Mouse (Mus musculus): ENCODE measurements around the gene Arrb1. TPM values are rescaled to one million over a fixed set of nuclear protein-coding genes. Genes with fewer than 3 reads are reported as not detected.

Gene Arrb1
- polyA plus RNA-seq, 1 experiment from 2014 or later = 3.3 TPM

DNA sequence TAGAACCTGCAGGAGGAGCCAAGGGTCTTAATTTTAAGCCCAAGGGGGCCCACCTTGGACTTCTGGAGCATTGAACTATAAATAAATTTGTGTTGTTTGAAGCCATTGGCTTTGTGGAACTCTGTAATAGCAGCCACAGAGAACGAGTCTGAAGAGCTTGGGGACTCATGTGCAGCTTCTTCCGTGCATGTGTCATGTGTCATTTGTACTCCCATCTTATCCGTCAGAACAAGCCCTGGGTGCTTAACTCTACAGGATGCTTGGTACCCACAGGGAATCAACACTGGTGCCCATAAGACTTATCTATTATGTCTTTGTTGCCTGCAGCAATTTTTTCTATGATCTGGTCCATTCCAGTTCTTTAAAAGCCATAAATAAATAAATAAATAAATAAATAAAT is 43.0 kb downstream of the Arrb1 start:
- DNase-seq (ENCODE audit: low spot score) (no peak), ATAC-seq (ENCODE audit: insufficient number of reproducible peaks, low FRiP score, low TSS enrichment, low read depth) (no peak)
- Histone ChIP-seq H3K4me2 (ENCODE audit: low read depth, severe bottlenecking) (no peak overlapping the region), H3K4me1 (ENCODE audit: control insufficient read depth, insufficient read depth, low read length) (0 out of 2 replicates have a peak, but pooled peaks cover 3% of the 10 kb centered on the region), H3K9me3 (ENCODE audit: control insufficient read depth, low read length) (no peaks in the 10 kb centered on the region), H3K36me3 (ENCODE audit: control insufficient read depth, insufficient read depth, low read length) (no peaks in the 10 kb centered on the region), H3K4me3 (ENCODE audit: low read depth, low read length) (no peak overlapping the region), H3K9ac (ENCODE audit: low read length) (no peak overlapping the region), H3K27ac (replicated peaks; ENCODE audit: low read depth, low read length) (no peak overlapping the region), H3K27me3 (ENCODE audit: control insufficient read depth, insufficient read depth, low read length) (no peaks in the 10 kb centered on the region)
- 88% methylated on average over 3 of the region's 3 CpGs for WGBS

DNA sequence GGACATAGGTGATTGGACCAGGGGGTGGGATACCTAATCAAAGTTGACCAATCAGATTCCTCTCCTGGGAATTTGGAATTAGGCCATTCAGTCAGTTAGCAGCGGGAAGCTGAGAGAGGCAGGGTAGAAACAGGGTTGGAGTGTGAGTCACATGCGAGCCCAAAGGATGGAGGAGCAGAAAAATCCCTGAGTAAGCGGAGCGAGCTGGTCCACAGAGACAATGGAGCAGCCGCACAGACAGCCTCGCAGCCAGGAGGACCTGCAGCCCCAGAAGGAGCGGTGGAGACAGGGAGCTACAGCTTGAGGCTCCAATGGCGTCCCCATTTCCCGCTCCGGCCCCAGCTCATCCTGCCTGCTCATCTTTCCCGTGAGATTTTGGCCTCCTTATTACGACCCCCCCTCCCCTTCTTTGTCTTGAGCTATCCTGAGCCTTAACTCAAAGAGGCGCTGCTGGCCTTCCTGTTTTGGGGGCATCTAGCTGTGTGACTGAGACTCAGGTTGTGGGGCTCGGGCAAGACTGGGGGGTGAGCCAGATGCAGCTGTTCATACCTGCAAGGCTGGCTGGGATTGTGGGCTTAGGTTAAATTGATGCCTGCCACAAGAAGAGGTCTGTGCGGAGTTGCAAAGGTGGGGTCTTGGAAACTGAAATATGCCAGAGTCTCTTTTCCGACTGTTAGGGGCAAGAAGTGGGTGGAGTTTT is 44.4 kb downstream of the Arrb1 start:
- Histone ChIP-seq H3K4me1 (ENCODE audit: control insufficient read depth, insufficient read depth, low read length) (0 out of 2 replicates have a peak, but pooled peaks cover 3% of the 10 kb centered on the region), H3K4me2 (ENCODE audit: low read depth, severe bottlenecking) (peak overlapping the region; percentile 29; the same call in 1 of the 2 replicates), H3K9ac (ENCODE audit: low read length) (no peak overlapping the region), H3K27me3 (ENCODE audit: control insufficient read depth, insufficient read depth, low read length) (no peaks in the 10 kb centered on the region), H3K27ac (replicated peaks; ENCODE audit: low read depth, low read length) (no peak overlapping the region), H3K9me3 (ENCODE audit: control insufficient read depth, low read length) (no peaks in the 10 kb centered on the region), H3K4me3 (ENCODE audit: low read depth, low read length) (no peak overlapping the region), H3K36me3 (ENCODE audit: control insufficient read depth, insufficient read depth, low read length) (no peaks in the 10 kb centered on the region)
- 7% methylated on average over 16 of the region's 16 CpGs for WGBS
- DNase-seq (ENCODE audit: low spot score) = no peak
- ATAC-seq (ENCODE audit: insufficient number of reproducible peaks, low FRiP score, low TSS enrichment, low read depth) = no peak

DNA sequence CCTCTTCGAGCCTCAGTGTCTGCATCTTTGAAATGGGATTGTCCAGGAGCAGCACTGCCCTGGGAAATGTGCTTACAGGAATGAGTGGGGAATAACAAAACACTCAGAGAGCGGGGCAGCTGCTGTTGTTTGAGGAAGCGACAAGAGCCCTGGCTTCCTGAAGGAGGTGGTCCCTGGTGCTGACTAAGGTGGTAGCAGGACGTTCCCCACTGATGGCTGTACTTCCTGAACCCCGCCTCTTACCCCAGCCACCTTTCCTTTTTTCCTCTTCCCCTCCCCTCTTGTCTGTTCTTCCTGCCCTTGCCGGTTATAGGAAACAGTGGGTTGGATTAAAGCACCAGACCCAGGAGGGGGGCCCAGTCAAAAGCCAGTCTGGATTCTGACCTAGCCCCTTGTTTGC is 45.0 kb downstream of the Arrb1 start:
- H3K9ac ChIP-seq (ENCODE audit: low read length) = no peak overlapping the region
- DNase-seq (ENCODE audit: low spot score) (no peak), ATAC-seq (ENCODE audit: insufficient number of reproducible peaks, low FRiP score, low TSS enrichment, low read depth) (no peak)
- no peak overlapping the region for H3K4me2 ChIP-seq (ENCODE audit: low read depth, severe bottlenecking)
- H3K4me1 ChIP-seq (ENCODE audit: control insufficient read depth, insufficient read depth, low read length) = 0 out of 2 replicates have a peak, but pooled peaks cover 3% of the 10 kb centered on the region
- no peak overlapping the region for H3K27ac ChIP-seq (replicated peaks; ENCODE audit: low read depth, low read length)
- H3K27me3 ChIP-seq (ENCODE audit: control insufficient read depth, insufficient read depth, low read length) = no peaks in the 10 kb centered on the region
- no peaks in the 10 kb centered on the region for H3K9me3 ChIP-seq (ENCODE audit: control insufficient read depth, low read length)
- no peaks in the 10 kb centered on the region for H3K36me3 ChIP-seq (ENCODE audit: control insufficient read depth, insufficient read depth, low read length)
- H3K4me3 ChIP-seq (ENCODE audit: low read depth, low read length) = no peak overlapping the region
- WGBS = 28% methylated on average over 6 of the region's 6 CpGs

DNA sequence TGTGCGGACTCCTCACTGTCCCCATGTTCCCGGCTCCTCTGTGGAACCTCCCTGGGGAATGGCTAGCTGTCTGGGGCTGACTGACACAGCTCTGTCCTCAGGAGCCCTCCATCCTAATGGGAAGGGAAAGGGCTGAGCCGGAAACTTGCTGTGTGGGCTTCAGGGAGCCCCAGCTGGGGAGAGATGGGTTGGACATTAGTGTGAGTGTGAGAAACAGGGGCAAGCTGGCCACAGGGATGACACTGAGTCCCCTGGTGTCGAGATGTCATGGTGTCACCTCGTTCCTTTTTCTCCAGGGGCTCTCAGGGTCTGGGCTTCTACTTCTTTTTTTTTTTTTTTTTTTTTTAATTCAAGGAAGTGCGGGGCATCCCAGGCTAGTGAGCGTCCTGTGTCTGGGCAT is 47.0 kb downstream of the Arrb1 start:
- DNase-seq (ENCODE audit: low spot score) = no peak
- H3K9me3 ChIP-seq (ENCODE audit: control insufficient read depth, low read length) = no peaks in the 10 kb centered on the region
- H3K4me2 ChIP-seq (ENCODE audit: low read depth, severe bottlenecking) = no peak overlapping the region
- 80% methylated on average over 7 of the region's 7 CpGs for WGBS
- H3K4me3 ChIP-seq (ENCODE audit: low read depth, low read length) = no peak overlapping the region
- H3K36me3 ChIP-seq (ENCODE audit: control insufficient read depth, insufficient read depth, low read length) = no peaks in the 10 kb centered on the region
- no peaks in the 10 kb centered on the region for H3K27me3 ChIP-seq (ENCODE audit: control insufficient read depth, insufficient read depth, low read length)
- H3K27ac ChIP-seq (replicated peaks; ENCODE audit: low read depth, low read length) = no peak overlapping the region
- 0 out of 2 replicates have a peak, but pooled peaks cover 3% of the 10 kb centered on the region for H3K4me1 ChIP-seq (ENCODE audit: control insufficient read depth, insufficient read depth, low read length)
- H3K9ac ChIP-seq (ENCODE audit: low read length) = no peak overlapping the region
- ATAC-seq (ENCODE audit: insufficient number of reproducible peaks, low FRiP score, low TSS enrichment, low read depth) = no peak

DNA sequence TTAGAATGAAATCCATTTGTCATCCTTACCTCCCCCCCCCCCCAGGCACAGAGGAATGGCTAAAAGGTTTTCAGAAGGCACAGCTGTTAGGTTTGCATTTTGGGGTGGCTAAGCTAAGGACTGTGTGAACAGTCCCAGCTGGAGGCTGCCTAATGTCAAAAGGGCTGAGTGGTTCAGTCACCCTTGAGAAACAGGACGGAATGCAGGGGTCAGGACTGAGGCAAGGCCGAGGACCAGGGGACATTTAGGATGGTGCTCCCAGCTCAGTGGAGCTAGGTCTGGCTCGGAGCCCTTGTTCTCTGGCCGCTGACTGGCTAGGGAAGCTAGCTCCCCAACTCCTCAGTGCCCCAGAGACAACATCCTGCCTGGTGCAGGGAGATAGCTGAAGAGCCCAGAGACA is 47.6 kb downstream of the Arrb1 start:
- DNase-seq (ENCODE audit: low spot score) (no peak), ATAC-seq (ENCODE audit: insufficient number of reproducible peaks, low FRiP score, low TSS enrichment, low read depth) (no peak)
- Histone ChIP-seq H3K27me3 (ENCODE audit: control insufficient read depth, insufficient read depth, low read length) (no peaks in the 10 kb centered on the region), H3K4me3 (ENCODE audit: low read depth, low read length) (no peak overlapping the region), H3K27ac (replicated peaks; ENCODE audit: low read depth, low read length) (no peak overlapping the region), H3K9me3 (ENCODE audit: control insufficient read depth, low read length) (no peaks in the 10 kb centered on the region), H3K4me1 (ENCODE audit: control insufficient read depth, insufficient read depth, low read length) (0 out of 2 replicates have a peak, but pooled peaks cover 3% of the 10 kb centered on the region), H3K9ac (ENCODE audit: low read length) (no peak overlapping the region), H3K36me3 (ENCODE audit: control insufficient read depth, insufficient read depth, low read length) (no peaks in the 10 kb centered on the region), H3K4me2 (ENCODE audit: low read depth, severe bottlenecking) (no peak overlapping the region)
- 65% methylated on average over 3 of the region's 4 CpGs for WGBS

GRCm38 (mm10) chr7:99583625-99584024 is 48.4 kb downstream of the Arrb1 start:
- ATAC-seq (ENCODE audit: insufficient number of reproducible peaks, low FRiP score, low TSS enrichment, low read depth) (no peak), DNase-seq (ENCODE audit: low spot score) (no peak)
- Histone ChIP-seq H3K36me3 (ENCODE audit: control insufficient read depth, insufficient read depth, low read length) (no peaks in the 10 kb centered on the region), H3K27ac (replicated peaks; ENCODE audit: low read depth, low read length) (no peak overlapping the region), H3K4me2 (ENCODE audit: low read depth, severe bottlenecking) (no peak overlapping the region), H3K4me1 (ENCODE audit: control insufficient read depth, insufficient read depth, low read length) (0 out of 2 replicates have a peak, but pooled peaks cover 3% of the 10 kb centered on the region), H3K27me3 (ENCODE audit: control insufficient read depth, insufficient read depth, low read length) (no peaks in the 10 kb centered on the region), H3K9ac (ENCODE audit: low read length) (no peak overlapping the region), H3K9me3 (ENCODE audit: control insufficient read depth, low read length) (no peaks in the 10 kb centered on the region), H3K4me3 (ENCODE audit: low read depth, low read length) (no peak overlapping the region)
- WGBS = 85% methylated on average over 5 of the region's 5 CpGs

GRCm38 (mm10) chr7:99585976-99586375 is 50.7 kb downstream of the Arrb1 start:
- Histone ChIP-seq H3K4me3 (ENCODE audit: low read depth, low read length) (no peak overlapping the region), H3K9me3 (ENCODE audit: control insufficient read depth, low read length) (no peaks in the 10 kb centered on the region), H3K27me3 (ENCODE audit: control insufficient read depth, insufficient read depth, low read length) (no peaks in the 10 kb centered on the region), H3K27ac (replicated peaks; ENCODE audit: low read depth, low read length) (no peak overlapping the region), H3K4me2 (ENCODE audit: low read depth, severe bottlenecking) (no peak overlapping the region), H3K9ac (ENCODE audit: low read length) (no peak overlapping the region), H3K4me1 (ENCODE audit: control insufficient read depth, insufficient read depth, low read length) (no peaks in the 10 kb centered on the region), H3K36me3 (ENCODE audit: control insufficient read depth, insufficient read depth, low read length) (no peaks in the 10 kb centered on the region)
- 85% methylated on average over 8 of the region's 8 CpGs for WGBS
- no peak for ATAC-seq (ENCODE audit: insufficient number of reproducible peaks, low FRiP score, low TSS enrichment, low read depth)
- DNase-seq (ENCODE audit: low spot score) = no peak

DNA sequence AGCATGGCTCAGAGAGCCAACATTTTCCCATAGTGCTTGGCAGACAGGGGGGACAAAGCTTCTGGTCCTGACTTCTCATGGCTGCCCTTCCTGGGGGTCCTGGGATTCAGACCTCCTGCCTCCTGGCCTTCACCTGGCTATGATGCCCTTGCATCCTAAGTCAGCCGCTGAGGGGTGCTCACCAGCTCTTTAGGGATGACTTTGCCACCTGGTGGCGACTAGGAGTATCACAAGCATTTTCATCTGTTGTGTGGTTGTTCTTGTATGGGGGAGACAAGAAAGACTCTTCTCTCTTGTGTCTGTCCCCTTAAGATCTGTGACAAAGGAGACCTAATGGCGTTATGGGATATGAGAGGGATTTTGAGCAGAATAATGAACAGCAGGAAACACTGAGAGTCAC is 54.8 kb downstream of the Arrb1 start:
- Histone ChIP-seq H3K9me3 (ENCODE audit: control insufficient read depth, low read length) (no peaks in the 10 kb centered on the region), H3K9ac (ENCODE audit: low read length) (no peak overlapping the region), H3K4me3 (ENCODE audit: low read depth, low read length) (no peak overlapping the region), H3K27me3 (ENCODE audit: control insufficient read depth, insufficient read depth, low read length) (no peaks in the 10 kb centered on the region), H3K36me3 (ENCODE audit: control insufficient read depth, insufficient read depth, low read length) (no peaks in the 10 kb centered on the region), H3K27ac (replicated peaks; ENCODE audit: low read depth, low read length) (no peak overlapping the region), H3K4me2 (ENCODE audit: low read depth, severe bottlenecking) (no peak overlapping the region), H3K4me1 (ENCODE audit: control insufficient read depth, insufficient read depth, low read length) (no peaks in the 10 kb centered on the region)
- 24% methylated on average over 3 of the region's 3 CpGs for WGBS
- no peak for ATAC-seq (ENCODE audit: insufficient number of reproducible peaks, low FRiP score, low TSS enrichment, low read depth)
- peak; percentile 80 for DNase-seq (ENCODE audit: low spot score)

DNA sequence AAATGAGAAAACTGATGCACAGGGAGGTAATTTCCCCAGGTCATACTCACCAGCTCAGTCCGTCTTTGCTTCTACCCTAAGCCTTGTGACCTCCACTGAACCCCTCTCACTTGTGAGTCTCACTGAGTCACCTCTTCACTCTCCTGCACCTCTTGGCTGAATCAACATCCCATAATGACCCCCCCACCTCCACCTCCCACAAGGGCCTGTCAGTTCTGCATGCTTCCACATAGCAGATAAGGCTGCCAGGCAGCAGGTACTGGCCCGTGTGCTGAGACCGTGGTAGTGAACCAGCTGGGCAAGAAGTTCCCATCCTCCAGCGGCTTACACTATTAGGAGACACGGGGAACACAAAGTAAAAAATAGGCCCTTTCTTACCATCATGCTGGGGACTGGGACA is 55.4 kb downstream of the Arrb1 start:
- no peaks in the 10 kb centered on the region for H3K9me3 ChIP-seq (ENCODE audit: control insufficient read depth, low read length)
- DNase-seq (ENCODE audit: low spot score) (no peak), ATAC-seq (ENCODE audit: insufficient number of reproducible peaks, low FRiP score, low TSS enrichment, low read depth) (no peak)
- H3K4me2 ChIP-seq (ENCODE audit: low read depth, severe bottlenecking) = no peak overlapping the region
- H3K27me3 ChIP-seq (ENCODE audit: control insufficient read depth, insufficient read depth, low read length) = no peaks in the 10 kb centered on the region
- H3K27ac ChIP-seq (replicated peaks; ENCODE audit: low read depth, low read length) = no peak overlapping the region
- H3K36me3 ChIP-seq (ENCODE audit: control insufficient read depth, insufficient read depth, low read length) = no peaks in the 10 kb centered on the region
- WGBS = 91% methylated on average over 5 of the region's 5 CpGs
- no peak overlapping the region for H3K4me3 ChIP-seq (ENCODE audit: low read depth, low read length)
- H3K9ac ChIP-seq (ENCODE audit: low read length) = no peak overlapping the region
- H3K4me1 ChIP-seq (ENCODE audit: control insufficient read depth, insufficient read depth, low read length) = no peaks in the 10 kb centered on the region
